Mouse (Mus musculus): ENCODE data around the gene Gnai1. TPM values are rescaled to one million over a fixed set of nuclear protein-coding genes. Genes with fewer than 3 reads are reported as not detected.

Gene Gnai1
- 93.2 and 111 TPM in 2 replicates for polyA plus RNA-seq (2014; fragmentation: Nextera tagmentation; extraction: Ambion mirVana)

DNA sequence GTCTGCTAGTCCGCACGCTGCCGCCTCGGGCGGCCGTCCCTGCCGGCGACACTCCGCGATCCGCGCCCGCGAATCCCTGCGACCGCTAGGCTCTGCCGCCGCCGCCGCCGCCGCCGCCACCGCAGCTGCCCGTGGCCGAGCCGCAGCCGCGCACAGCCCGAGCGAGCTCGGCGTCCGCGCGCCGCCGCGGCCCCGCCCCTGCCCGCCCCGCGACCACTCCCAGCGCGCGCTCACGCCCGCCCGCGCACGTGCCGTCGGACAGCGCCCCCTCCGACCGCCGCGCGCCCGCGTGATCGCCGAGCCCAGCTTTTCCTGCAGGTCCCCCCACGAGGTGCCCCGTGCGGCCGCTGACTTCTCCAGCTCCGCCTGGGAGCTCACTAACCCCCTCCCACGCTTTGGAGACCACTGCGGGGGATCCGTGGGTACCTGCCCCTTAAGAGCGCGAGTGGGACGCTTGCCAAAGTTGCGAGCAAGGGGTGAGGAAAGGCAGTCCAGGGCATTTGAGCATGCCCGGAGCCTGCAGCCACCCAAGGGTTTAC lies at the start of gene Gnai1:
Gnai1 (minus strand) TSS at position 75 of the 539 bp plus-strand sequence.
- Histone ChIP-seq H3K36me3 (replicated peaks; ENCODE audit: control insufficient read depth, insufficient read depth) (no peaks in the 10 kb centered on the region), H3K27ac (peak within 1 kb of the TSS; percentile 84), H3K9me3 (ENCODE audit: control insufficient read depth, low read length) (no peaks in the 10 kb centered on the region), H3K4me1 (replicated peaks; ENCODE audit: control insufficient read depth, insufficient read depth, low read length) (peaks cover 14% of the 10 kb centered on the region), H3K9ac (peak within 1 kb of the TSS; percentile 89), H3K27me3 (ENCODE audit: control insufficient read depth, insufficient read depth, low read length) (no peaks in the 10 kb centered on the region), H3K4me3 (replicated peaks; ENCODE audit: low read length) (peak within 1 kb of the TSS; percentile 95), H3K4me2 (replicated peaks) (peak within 1 kb of the TSS; percentile 56)
- ATAC-seq (ENCODE audit: low FRiP score) (peak; percentile 98), DNase-seq (ENCODE audit: low spot score) (peak; percentile 85)
- WGBS: 1% methylated on average over 24 of the region's 76 CpGs

DNA sequence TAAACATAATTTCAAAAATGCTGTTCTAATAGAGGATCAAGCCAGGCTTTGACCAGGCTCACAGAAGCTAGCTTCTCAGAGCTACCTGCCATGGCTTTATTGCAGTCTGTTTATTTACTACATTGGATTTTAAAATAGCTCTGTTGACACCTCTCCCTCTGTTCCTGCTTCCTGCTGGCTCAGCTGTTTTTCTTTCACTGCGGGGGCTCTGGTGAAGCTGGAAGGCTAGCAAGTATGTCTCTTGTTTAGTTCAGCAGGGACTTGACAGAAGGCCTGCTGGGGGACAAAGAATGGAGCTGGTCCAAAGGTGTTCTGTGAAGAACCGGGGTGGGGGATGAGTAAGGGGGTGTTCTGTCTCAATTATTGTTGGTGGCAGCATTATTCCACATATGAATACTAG lies 7.7 kb upstream of the Gnai1 start:
- no peak overlapping the region for H3K4me3 ChIP-seq (replicated peaks; ENCODE audit: low read length)
- H3K4me2 ChIP-seq (replicated peaks): no peak overlapping the region
- no peaks in the 10 kb centered on the region for H3K9me3 ChIP-seq (ENCODE audit: control insufficient read depth, low read length)
- H3K27me3 ChIP-seq (ENCODE audit: control insufficient read depth, insufficient read depth, low read length): no peaks in the 10 kb centered on the region
- H3K9ac ChIP-seq: no peak overlapping the region
- H3K27ac ChIP-seq: no peak overlapping the region
- 3% methylated on average over 2 of the region's 2 CpGs for WGBS
- DNase-seq (ENCODE audit: low spot score): no peak
- no peak for ATAC-seq (ENCODE audit: low FRiP score)
- H3K4me1 ChIP-seq (replicated peaks; ENCODE audit: control insufficient read depth, insufficient read depth, low read length): 0 out of 2 replicates have a peak, but pooled peaks cover 3% of the 10 kb centered on the region
- no peaks in the 10 kb centered on the region for H3K36me3 ChIP-seq (replicated peaks; ENCODE audit: control insufficient read depth, insufficient read depth)

DNA sequence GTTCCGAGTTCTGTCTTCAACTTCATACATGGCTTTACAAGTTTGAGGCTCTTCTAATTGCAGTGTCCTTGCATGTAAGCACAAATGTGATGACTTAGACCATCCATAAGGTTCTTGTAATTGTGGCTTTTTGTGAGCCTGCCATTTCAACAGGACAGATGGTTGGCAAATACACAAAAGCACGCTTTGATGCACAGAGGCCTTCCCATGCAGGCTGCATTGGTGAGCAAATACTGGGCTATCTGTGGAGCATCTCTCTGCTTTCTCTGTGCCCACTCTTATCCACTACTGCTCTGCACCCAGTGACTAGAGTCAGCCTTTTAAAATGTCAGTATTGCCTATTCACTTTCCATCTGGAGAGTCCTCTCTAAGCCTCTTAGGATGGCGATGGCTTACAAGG lies 5.3 kb upstream of the Gnai1 start:
- no peak for DNase-seq (ENCODE audit: low spot score)
- Histone ChIP-seq H3K27me3 (ENCODE audit: control insufficient read depth, insufficient read depth, low read length) (no peaks in the 10 kb centered on the region), H3K9ac (no peak overlapping the region), H3K4me1 (replicated peaks; ENCODE audit: control insufficient read depth, insufficient read depth, low read length) (0 out of 2 replicates have a peak, but pooled peaks cover 3% of the 10 kb centered on the region), H3K9me3 (ENCODE audit: control insufficient read depth, low read length) (no peaks in the 10 kb centered on the region), H3K4me2 (replicated peaks) (no peak overlapping the region), H3K27ac (no peak overlapping the region), H3K36me3 (replicated peaks; ENCODE audit: control insufficient read depth, insufficient read depth) (no peaks in the 10 kb centered on the region), H3K4me3 (replicated peaks; ENCODE audit: low read length) (no peak overlapping the region)
- ATAC-seq (ENCODE audit: low FRiP score): no peak
- WGBS: 98% methylated on average over 3 of the region's 3 CpGs

DNA sequence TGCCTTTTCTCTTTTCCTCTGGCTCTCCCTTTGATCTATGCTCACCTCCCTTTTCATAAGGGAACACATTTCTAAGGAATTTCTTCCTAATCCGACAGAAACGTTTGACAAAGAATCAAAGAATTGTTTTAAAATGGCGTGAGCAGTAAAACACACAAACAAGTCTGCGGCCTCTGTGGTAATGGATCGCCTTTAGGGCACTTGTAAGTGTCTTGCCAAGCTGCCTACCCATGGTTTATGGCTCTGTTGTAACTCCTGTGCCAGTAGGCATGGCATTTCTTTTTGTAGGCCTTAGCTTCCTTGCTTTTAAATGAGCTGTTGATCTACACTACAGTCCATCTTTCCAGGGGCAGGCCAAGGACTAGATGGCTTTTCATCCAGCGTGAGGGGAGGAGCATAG lies 801 bp upstream of the Gnai1 start:
- ATAC-seq (ENCODE audit: low FRiP score) (no peak), DNase-seq (ENCODE audit: low spot score) (no peak)
- H3K4me2 ChIP-seq (replicated peaks): peak overlapping the region; percentile 56
- peak overlapping the region; percentile 95 for H3K4me3 ChIP-seq (replicated peaks; ENCODE audit: low read length)
- WGBS: 25% methylated on average over 6 of the region's 6 CpGs
- H3K27me3 ChIP-seq (ENCODE audit: control insufficient read depth, insufficient read depth, low read length): no peaks in the 10 kb centered on the region
- no peaks in the 10 kb centered on the region for H3K9me3 ChIP-seq (ENCODE audit: control insufficient read depth, low read length)
- H3K36me3 ChIP-seq (replicated peaks; ENCODE audit: control insufficient read depth, insufficient read depth): no peaks in the 10 kb centered on the region
- H3K27ac ChIP-seq: no peak overlapping the region
- H3K9ac ChIP-seq: peak overlapping the region; percentile 89
- peaks cover 14% of the 10 kb centered on the region for H3K4me1 ChIP-seq (replicated peaks; ENCODE audit: control insufficient read depth, insufficient read depth, low read length)

DNA sequence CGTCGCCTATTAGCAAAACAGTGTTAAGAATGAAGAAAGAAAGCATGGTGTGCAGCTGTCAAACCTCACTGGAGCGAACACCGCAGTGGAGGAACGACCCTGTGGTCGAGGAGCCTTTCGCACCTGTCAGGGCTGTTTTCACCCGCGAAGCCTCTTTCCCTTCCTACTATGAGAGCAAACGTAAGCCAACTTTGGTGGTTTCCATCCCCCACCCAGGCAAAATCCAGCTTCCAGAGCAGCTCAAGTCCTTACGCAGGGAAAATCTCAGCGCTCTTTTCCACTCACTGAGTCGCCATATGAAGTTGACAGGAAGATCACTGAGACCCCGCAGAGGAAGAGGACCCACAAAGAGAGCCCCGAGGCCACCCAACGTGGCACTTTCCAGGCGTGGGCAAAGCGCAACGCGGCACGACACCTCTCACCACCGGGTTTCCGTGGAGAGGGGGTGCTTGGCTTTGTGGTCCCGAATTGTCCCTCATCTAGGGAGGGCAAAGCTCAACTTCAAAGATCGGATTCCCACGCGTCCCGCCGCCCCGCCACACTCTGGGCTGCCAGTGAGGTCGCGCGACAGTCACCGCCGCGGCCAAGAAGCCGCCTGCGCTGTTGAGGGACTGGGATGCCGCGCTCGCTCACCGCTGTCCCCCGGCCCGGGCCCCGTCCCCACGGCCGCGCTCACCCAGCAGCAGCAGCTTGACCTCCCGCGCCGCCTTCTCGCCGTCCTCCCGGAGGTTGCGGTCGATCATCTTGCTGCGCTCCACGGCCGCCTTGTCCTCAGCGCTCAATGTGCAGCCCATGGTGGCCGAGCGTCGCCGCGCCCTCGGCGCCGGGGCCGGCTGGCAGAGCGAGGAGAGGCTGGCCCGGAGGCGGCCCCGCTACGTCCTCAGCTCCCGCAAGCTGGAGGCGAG lies 527 bp downstream of the Gnai1 start:
- DNase-seq (ENCODE audit: low spot score) (peak; percentile 66), ATAC-seq (ENCODE audit: low FRiP score) (peak; percentile 89)
- no peaks in the 10 kb centered on the region for H3K9me3 ChIP-seq (ENCODE audit: control insufficient read depth, low read length)
- H3K9ac ChIP-seq: peak overlapping the region; percentile 89
- WGBS: under 1% methylated on average over 72 of the region's 76 CpGs
- H3K4me1 ChIP-seq (replicated peaks; ENCODE audit: control insufficient read depth, insufficient read depth, low read length): peaks cover 14% of the 10 kb centered on the region
- H3K27ac ChIP-seq: peak overlapping the region; percentile 84
- H3K36me3 ChIP-seq (replicated peaks; ENCODE audit: control insufficient read depth, insufficient read depth): no peaks in the 10 kb centered on the region
- peak overlapping the region; percentile 95 for H3K4me3 ChIP-seq (replicated peaks; ENCODE audit: low read length)
- H3K4me2 ChIP-seq (replicated peaks): peak overlapping the region; percentile 56
- H3K27me3 ChIP-seq (ENCODE audit: control insufficient read depth, insufficient read depth, low read length): no peaks in the 10 kb centered on the region

DNA sequence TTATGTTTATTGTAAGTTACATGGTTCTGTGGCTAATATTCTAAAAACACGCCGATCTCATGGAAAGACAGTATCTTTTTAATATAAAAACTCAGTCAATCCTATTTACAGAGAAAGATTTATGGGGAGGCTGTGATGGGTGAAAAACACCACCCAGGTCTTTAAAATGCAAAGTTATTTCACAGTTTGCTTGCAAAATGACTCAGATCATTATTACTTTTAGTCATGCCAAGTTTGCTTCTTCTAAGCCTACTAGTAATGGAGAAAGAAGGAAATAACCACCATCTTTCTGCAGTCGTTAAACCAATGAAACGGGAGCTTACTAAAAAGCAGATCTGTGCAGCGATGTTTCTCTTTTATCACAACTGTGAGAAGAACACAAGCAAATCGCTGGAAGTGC lies 1.4 kb downstream of the Gnai1 start:
- Histone ChIP-seq H3K9ac (peak overlapping the region; percentile 89), H3K4me2 (replicated peaks) (peak overlapping the region; percentile 56), H3K4me3 (replicated peaks; ENCODE audit: low read length) (peak overlapping the region; percentile 95), H3K27me3 (ENCODE audit: control insufficient read depth, insufficient read depth, low read length) (no peaks in the 10 kb centered on the region), H3K9me3 (ENCODE audit: control insufficient read depth, low read length) (no peaks in the 10 kb centered on the region), H3K4me1 (replicated peaks; ENCODE audit: control insufficient read depth, insufficient read depth, low read length) (peaks cover 14% of the 10 kb centered on the region), H3K36me3 (replicated peaks; ENCODE audit: control insufficient read depth, insufficient read depth) (no peaks in the 10 kb centered on the region), H3K27ac (no peak overlapping the region)
- no peak for ATAC-seq (ENCODE audit: low FRiP score)
- no peak for DNase-seq (ENCODE audit: low spot score)
- 32% methylated on average over 6 of the region's 6 CpGs for WGBS

DNA sequence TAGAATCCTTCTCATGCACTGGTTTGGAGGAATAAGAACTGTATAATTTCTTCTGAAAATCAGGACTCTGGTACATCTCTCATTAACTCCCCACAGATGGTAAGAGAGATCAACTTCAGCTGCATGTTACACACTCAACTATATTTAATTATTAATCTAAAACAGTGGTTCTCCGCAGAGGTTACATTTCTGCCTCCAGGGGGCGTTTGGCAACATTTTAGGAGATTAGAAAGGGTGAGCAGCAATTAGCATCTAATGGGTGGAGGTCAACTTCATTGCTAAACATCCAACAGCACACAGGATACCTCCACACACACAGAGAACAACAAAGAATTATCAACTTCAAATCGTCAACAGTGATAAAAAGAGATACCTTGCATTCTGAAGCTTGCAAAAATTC lies 2.0 kb downstream of the Gnai1 start:
- ATAC-seq (ENCODE audit: low FRiP score) (no peak), DNase-seq (ENCODE audit: low spot score) (peak; percentile 58)
- peak overlapping the region; percentile 56 for H3K4me2 ChIP-seq (replicated peaks)
- H3K27me3 ChIP-seq (ENCODE audit: control insufficient read depth, insufficient read depth, low read length): no peaks in the 10 kb centered on the region
- H3K4me3 ChIP-seq (replicated peaks; ENCODE audit: low read length): peak overlapping the region; percentile 95
- H3K9me3 ChIP-seq (ENCODE audit: control insufficient read depth, low read length): no peaks in the 10 kb centered on the region
- no peak overlapping the region for H3K27ac ChIP-seq
- peaks cover 14% of the 10 kb centered on the region for H3K4me1 ChIP-seq (replicated peaks; ENCODE audit: control insufficient read depth, insufficient read depth, low read length)
- 13% methylated on average over 3 of the region's 3 CpGs for WGBS
- no peaks in the 10 kb centered on the region for H3K36me3 ChIP-seq (replicated peaks; ENCODE audit: control insufficient read depth, insufficient read depth)
- H3K9ac ChIP-seq: peak overlapping the region; percentile 89

DNA sequence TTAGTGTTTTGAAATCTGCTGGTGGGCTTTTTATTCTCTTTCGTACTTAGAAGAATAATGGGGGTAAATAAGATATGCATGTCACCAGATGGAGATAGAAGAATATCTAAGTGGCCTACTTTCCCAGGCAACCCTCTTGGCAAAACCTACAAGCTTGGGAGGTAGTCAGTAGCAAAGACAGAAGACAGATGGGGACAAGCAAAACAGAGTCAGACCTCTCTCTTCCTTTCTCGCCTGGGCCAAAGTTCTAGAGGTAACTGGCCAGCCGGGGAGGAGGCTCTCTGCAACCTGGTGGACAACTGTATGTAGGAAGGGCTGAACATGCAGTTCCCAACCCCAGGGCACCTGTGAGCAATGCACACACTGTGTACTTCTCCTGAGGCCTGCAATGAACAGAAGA lies 12.9 kb downstream of the Gnai1 start:
- no peaks in the 10 kb centered on the region for H3K4me1 ChIP-seq (replicated peaks; ENCODE audit: control insufficient read depth, insufficient read depth, low read length)
- no peak overlapping the region for H3K27ac ChIP-seq
- H3K4me3 ChIP-seq (replicated peaks; ENCODE audit: low read length): no peak overlapping the region
- no peak for ATAC-seq (ENCODE audit: low FRiP score)
- no peaks in the 10 kb centered on the region for H3K27me3 ChIP-seq (ENCODE audit: control insufficient read depth, insufficient read depth, low read length)
- no peak overlapping the region for H3K9ac ChIP-seq
- H3K36me3 ChIP-seq (replicated peaks; ENCODE audit: control insufficient read depth, insufficient read depth): no peaks in the 10 kb centered on the region
- peaks cover 13% of the 10 kb centered on the region; the same call in 1 of the 2 replicates for H3K9me3 ChIP-seq (ENCODE audit: control insufficient read depth, low read length)
- no peak for DNase-seq (ENCODE audit: low spot score)
- no peak overlapping the region for H3K4me2 ChIP-seq (replicated peaks)
- WGBS: 97% methylated on average over 3 of the region's 3 CpGs

DNA sequence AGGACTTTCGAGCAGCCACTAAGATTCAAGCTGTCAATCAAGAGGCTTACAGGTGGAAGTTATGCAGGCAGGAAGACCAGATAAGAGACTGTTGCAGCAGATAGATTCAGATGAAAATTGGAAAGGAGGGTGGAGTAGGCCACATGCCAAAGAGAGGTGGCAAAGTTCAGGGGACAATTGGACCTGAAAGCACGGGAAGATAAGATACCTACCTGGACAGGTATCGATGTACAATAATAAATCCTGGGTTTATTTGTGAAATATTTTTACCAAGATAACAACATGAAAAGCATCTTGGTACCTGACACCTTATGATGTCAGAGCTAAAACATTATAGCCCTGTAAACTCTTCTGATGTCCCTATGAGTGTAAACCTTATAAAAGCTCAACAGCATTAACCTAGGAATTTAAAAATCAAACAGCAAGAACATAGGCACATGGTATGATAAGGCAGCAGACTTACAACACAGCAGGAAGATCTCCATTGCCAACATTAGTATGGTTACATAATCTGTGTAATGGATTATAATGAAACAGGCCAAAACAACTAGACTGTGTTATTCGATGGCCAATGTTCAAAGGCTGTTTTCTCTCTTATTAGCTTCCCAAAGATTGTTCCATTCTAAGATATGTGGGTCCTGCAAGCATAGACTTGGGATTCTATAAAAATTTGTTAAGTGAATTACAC lies 16.6 kb downstream of the Gnai1 start:
- Histone ChIP-seq H3K4me1 (replicated peaks; ENCODE audit: control insufficient read depth, insufficient read depth, low read length) (no peaks in the 10 kb centered on the region), H3K4me2 (replicated peaks) (no peak overlapping the region), H3K27ac (no peak overlapping the region), H3K27me3 (ENCODE audit: control insufficient read depth, insufficient read depth, low read length) (no peaks in the 10 kb centered on the region), H3K4me3 (replicated peaks; ENCODE audit: low read length) (no peak overlapping the region), H3K9me3 (ENCODE audit: control insufficient read depth, low read length) (peaks cover 13% of the 10 kb centered on the region; the same call in 1 of the 2 replicates), H3K9ac (no peak overlapping the region), H3K36me3 (replicated peaks; ENCODE audit: control insufficient read depth, insufficient read depth) (no peaks in the 10 kb centered on the region)
- no peak for DNase-seq (ENCODE audit: low spot score)
- ATAC-seq (ENCODE audit: low FRiP score): no peak
- WGBS: 91% methylated on average over 4 of the region's 4 CpGs

Measured in hindbrain, embryonic 14.5 days (tissue).